Mouse (Mus musculus): Measurements from ENCODE around the gene Dbn1. TPM values are rescaled to one million over a fixed set of nuclear protein-coding genes. Genes with fewer than 3 reads are reported as not detected.

The Dbn1 gene
- polyA plus RNA-seq, 1 experiment from 2014 or later, result 104 TPM

DNA sequence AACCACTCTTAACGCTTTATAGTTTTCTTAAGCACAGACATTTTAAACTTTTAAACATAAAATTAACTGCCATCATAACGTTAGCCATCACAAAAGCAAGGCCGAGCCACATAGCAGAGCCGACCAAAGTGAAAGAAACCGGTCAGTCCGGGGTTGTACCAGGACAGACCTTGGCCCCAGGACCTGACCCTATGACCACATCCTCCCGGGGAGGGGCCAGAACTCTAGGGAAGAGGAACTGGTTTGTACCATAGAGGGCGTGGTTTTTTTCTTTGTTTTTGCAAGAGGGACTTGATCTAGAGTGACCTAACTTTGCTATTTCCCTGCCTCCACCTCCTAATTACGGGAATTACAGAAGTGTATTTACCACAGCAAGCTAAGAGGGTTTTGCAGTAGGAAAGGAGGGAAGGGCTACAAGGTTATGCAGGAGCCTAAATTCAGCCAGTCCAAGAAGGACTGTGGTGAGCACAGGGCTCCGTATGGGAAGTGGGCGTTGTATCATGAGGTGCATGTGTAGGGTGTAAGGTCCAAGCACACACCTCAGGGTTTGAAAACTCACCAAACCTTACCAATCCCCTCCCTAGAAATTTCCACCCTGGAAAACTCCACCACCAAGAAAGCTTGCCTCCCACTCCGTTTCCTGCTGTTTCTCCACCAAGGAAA is 58.6 kb downstream of the Dbn1 start:
- Histone ChIP-seq H3K27me3 (ENCODE audit: insufficient read depth, low read length) (no peaks in the 10 kb centered on the region), H3K36me3 (ENCODE audit: insufficient read depth, low read length) (no peaks in the 10 kb centered on the region), H3K4me2 (ENCODE audit: low read length) (no peak overlapping the region), H3K27ac (no peak overlapping the region), H3K9ac (ENCODE audit: low read depth, low read length) (no peak overlapping the region), H3K4me3 (replicated peaks; ENCODE audit: low read depth, low read length) (no peak overlapping the region), H3K9me3 (replicated peaks; ENCODE audit: low read length) (no peaks in the 10 kb centered on the region), H3K4me1 (replicated peaks; ENCODE audit: insufficient read depth, low read length) (no peaks in the 10 kb centered on the region)
- no peak for ATAC-seq (replicated peaks; ENCODE audit: low FRiP score, low read depth)
- peak; percentile 40 for DNase-seq (ENCODE audit: low spot score)
- no peak for TF ChIP-seq CTCF (IDR thresholded peaks at IDR 0.05; ENCODE audit: low read depth)
- 51% methylated on average over 12 of the region's 12 CpGs for WGBS

DNA sequence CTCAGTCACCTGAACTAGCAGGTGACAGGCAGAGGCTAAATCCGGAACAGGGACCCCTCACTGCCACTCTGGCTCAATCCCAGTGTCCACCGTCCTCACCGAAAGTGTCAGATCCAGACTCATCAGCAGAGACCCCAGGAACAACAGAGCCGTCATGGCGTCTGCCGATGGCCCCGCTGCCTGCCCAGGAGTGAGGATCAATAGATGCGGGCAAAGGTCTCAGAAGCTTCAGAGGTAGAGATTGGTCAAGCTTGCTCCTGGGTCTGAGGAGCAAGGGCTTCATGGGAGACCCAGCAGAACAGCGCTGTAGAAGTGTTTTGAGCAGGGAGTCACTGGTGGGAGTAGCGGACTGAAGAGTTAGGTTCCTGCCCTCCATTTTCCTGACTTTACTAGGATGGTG is 61.3 kb downstream of the Dbn1 start, which contains the start of gene F12:
TSS of gene F12 (minus strand) at position 181 of the 400 bp plus-strand sequence.
- Histone ChIP-seq H3K27me3 (ENCODE audit: insufficient read depth, low read length) (peaks cover 4% of the 10 kb centered on the region; the same call in 1 of the 2 replicates), H3K9me3 (replicated peaks; ENCODE audit: low read length) (no peaks in the 10 kb centered on the region), H3K9ac (ENCODE audit: low read depth, low read length) (no peak within 1 kb of the TSS), H3K36me3 (ENCODE audit: insufficient read depth, low read length) (no peaks in the 10 kb centered on the region), H3K4me2 (ENCODE audit: low read length) (no peak within 1 kb of the TSS), H3K4me3 (replicated peaks; ENCODE audit: low read depth, low read length) (no peak within 1 kb of the TSS), H3K27ac (no peak within 1 kb of the TSS), H3K4me1 (replicated peaks; ENCODE audit: insufficient read depth, low read length) (no peaks in the 10 kb centered on the region)
- no peak for TF ChIP-seq CTCF (IDR thresholded peaks at IDR 0.05; ENCODE audit: low read depth)
- no peak for DNase-seq (ENCODE audit: low spot score)
- ATAC-seq (replicated peaks; ENCODE audit: low FRiP score, low read depth), result no peak
- WGBS, result 86% methylated on average over 10 of the region's 10 CpGs

Small RNA genes within 50 kb of the gene (microRNA-seq; reads per million reads assigned to microRNA genes)
- gene Mir6943, result 0.60 reads per million
- 4.0 reads per million, percentile 12 among the genes with 10 or more reads in this experiment for gene Mir6944
- gene Mir6945, result not detected

Other genes starting within 250 kb of the Dbn1 start
- 398 and 435 TPM in 2 replicates for gene Prelid1, start 167.6 kb downstream of the Dbn1 start, polyA plus RNA-seq (2015; fragmentation: Nextera tagmentation; extraction: Ambion mirVana)
- 84.8 and 93.1 TPM in 2 replicates for gene Rab24, start 166.2 kb downstream of the Dbn1 start, polyA plus RNA-seq (2015; fragmentation: Nextera tagmentation; extraction: Ambion mirVana)
- gene Mxd3, start 158.3 kb downstream of the Dbn1 start, polyA plus RNA-seq (2015; fragmentation: Nextera tagmentation; extraction: Ambion mirVana), result 14.9 and 15.1 TPM in 2 replicates
- gene Lman2, start 125.3 kb downstream of the Dbn1 start, polyA plus RNA-seq (2015; fragmentation: Nextera tagmentation; extraction: Ambion mirVana), result 93.7 and 103 TPM in 2 replicates
- gene Rgs14, start 118.4 kb downstream of the Dbn1 start, polyA plus RNA-seq (2015; fragmentation: Nextera tagmentation; extraction: Ambion mirVana), result 1.6 and 1.7 TPM in 2 replicates
- gene Slc34a1, start 89.9 kb downstream of the Dbn1 start, polyA plus RNA-seq (2015; fragmentation: Nextera tagmentation; extraction: Ambion mirVana), result 344 and 465 TPM in 2 replicates
- gene Pfn3, start 72.9 kb downstream of the Dbn1 start, polyA plus RNA-seq (2015; fragmentation: Nextera tagmentation; extraction: Ambion mirVana), result not detected in 2 replicates
- 0.05 and 0.45 TPM in 2 replicates for gene F12, start 61.3 kb downstream of the Dbn1 start, polyA plus RNA-seq (2015; fragmentation: Nextera tagmentation; extraction: Ambion mirVana)
- gene Grk6, start 43.0 kb downstream of the Dbn1 start, polyA plus RNA-seq (2015; fragmentation: Nextera tagmentation; extraction: Ambion mirVana), result 29.5 and 29.8 TPM in 2 replicates
- gene Prr7, start 23.8 kb downstream of the Dbn1 start, polyA plus RNA-seq (2015; fragmentation: Nextera tagmentation; extraction: Ambion mirVana), result 0.63 and 0.75 TPM in 2 replicates
- 112 and 124 TPM in 2 replicates for gene Pdlim7, start 25.6 kb upstream of the Dbn1 start, polyA plus RNA-seq (2015; fragmentation: Nextera tagmentation; extraction: Ambion mirVana)
- 1.7 and 1.8 TPM in 2 replicates for gene Dok3, start 41.2 kb upstream of the Dbn1 start, polyA plus RNA-seq (2015; fragmentation: Nextera tagmentation; extraction: Ambion mirVana)
- gene Ddx41, start 48.5 kb upstream of the Dbn1 start, polyA plus RNA-seq (2015; fragmentation: Nextera tagmentation; extraction: Ambion mirVana), result 60.1 and 60.3 TPM in 2 replicates
- 23.9 and 24.9 TPM in 2 replicates for gene Fam193b, start 83.0 kb upstream of the Dbn1 start, polyA plus RNA-seq (2015; fragmentation: Nextera tagmentation; extraction: Ambion mirVana)
- 136 and 160 TPM in 2 replicates for gene Tmed9, start 85.6 kb upstream of the Dbn1 start, polyA plus RNA-seq (2015; fragmentation: Nextera tagmentation; extraction: Ambion mirVana)
- gene B4galt7, start 111.8 kb upstream of the Dbn1 start, polyA plus RNA-seq (2015; fragmentation: Nextera tagmentation; extraction: Ambion mirVana), result 20.1 and 22.8 TPM in 2 replicates
- gene Caml, start 134.9 kb upstream of the Dbn1 start, polyA plus RNA-seq (2015; fragmentation: Nextera tagmentation; extraction: Ambion mirVana), result 50.6 and 53.0 TPM in 2 replicates
- gene Ddx46, start 146.9 kb upstream of the Dbn1 start, polyA plus RNA-seq (2015; fragmentation: Nextera tagmentation; extraction: Ambion mirVana), result 27.4 and 28.3 TPM in 2 replicates
- gene B230219D22Rik, start 205.0 kb upstream of the Dbn1 start, polyA plus RNA-seq (2015; fragmentation: Nextera tagmentation; extraction: Ambion mirVana), result 40.7 and 41.2 TPM in 2 replicates
- gene Txndc15, start 226.5 kb upstream of the Dbn1 start, polyA plus RNA-seq (2015; fragmentation: Nextera tagmentation; extraction: Ambion mirVana), result 94.5 and 102 TPM in 2 replicates
- gene Pcbd2, start 239.3 kb upstream of the Dbn1 start, polyA plus RNA-seq (2015; fragmentation: Nextera tagmentation; extraction: Ambion mirVana), result 64.7 and 68.5 TPM in 2 replicates

Measured in kidney, postnatal 0 days (tissue).